Mouse (Mus musculus): ENCODE data around the gene Prr11.

Prr11 gene

GRCm38 (mm10) chr11:87108409-87108754 lies at the start of gene Prr11:
TSS of gene Prr11 (minus strand) at chr11:87108708.
- in situ Hi-C loops (cut with MboI, MseI) = no loop called here

GRCm38 (mm10) chr11:87158012-87158411 lies 49.5 kb upstream of the Prr11 start:
- in situ Hi-C loops (cut with MboI, MseI) = no loop called here

- in situ Hi-C loops (cut with MboI, MseI) = no loop called here
Observed at GRCm38 (mm10) chr11:87136233-87136632, 27.7 kb upstream of the Prr11 start.

- in situ Hi-C loops (cut with MboI, MseI) = no loop called here
Observed at GRCm38 (mm10) chr11:87126824-87127816, 18.6 kb upstream of the Prr11 start, which contains the start of gene Trim37. TSS of gene Trim37 (plus strand) at chr11:87127077.

GRCm38 (mm10) chr11:87126281-87126823 lies 17.8 kb upstream of the Prr11 start:
- in situ Hi-C loops (cut with MboI, MseI) = no loop called here

GRCm38 (mm10) chr11:87125562-87125961 lies 17.1 kb upstream of the Prr11 start:
- in situ Hi-C loops (cut with MboI, MseI) = no loop called here

GRCm38 (mm10) chr11:87121864-87122263 lies 13.4 kb upstream of the Prr11 start:
- in situ Hi-C loops (cut with MboI, MseI) = no loop called here

GRCm38 (mm10) chr11:87110172-87110909 lies 1.8 kb upstream of the Prr11 start:
- in situ Hi-C loops (cut with MboI, MseI) = no loop called here

GRCm38 (mm10) chr11:87109519-87110171 lies 1.1 kb upstream of the Prr11 start:
- in situ Hi-C loops (cut with MboI, MseI) = no loop called here

GRCm38 (mm10) chr11:87108755-87109518 lies 429 bp upstream of the Prr11 start, which contains the start of gene Ska2:
TSS of gene Ska2 (plus strand) at chr11:87109234.
- in situ Hi-C loops (cut with MboI, MseI) = no loop called here

GRCm38 (mm10) chr11:87087142-87087541 lies 21.4 kb downstream of the Prr11 start:
- in situ Hi-C loops (cut with MboI, MseI) = no loop called here

- in situ Hi-C loops (cut with MboI, MseI) = no loop called here
Observed at GRCm38 (mm10) chr11:87086290-87086984, 22.1 kb downstream of the Prr11 start, which contains the start of gene Smg8. TSS of gene Smg8 (minus strand) at chr11:87086774.

- in situ Hi-C loops (cut with MboI, MseI) = no loop called here
Observed at GRCm38 (mm10) chr11:87085461-87085860, 23.0 kb downstream of the Prr11 start.

GRCm38 (mm10) chr11:87083712-87084111 lies 24.8 kb downstream of the Prr11 start:
- in situ Hi-C loops (cut with MboI, MseI) = no loop called here

- in situ Hi-C loops (cut with MboI, MseI) = no loop called here
Observed at GRCm38 (mm10) chr11:87073866-87074440, 34.6 kb downstream of the Prr11 start, which contains the start of gene Gdpd1. TSS of gene Gdpd1 (minus strand) at chr11:87074062.

GRCm38 (mm10) chr11:87073343-87073865 lies 35.1 kb downstream of the Prr11 start:
- in situ Hi-C loops (cut with MboI, MseI) = no loop called here

- in situ Hi-C loops (cut with MboI, MseI) = no loop called here
Observed at GRCm38 (mm10) chr11:87062087-87062486, 46.4 kb downstream of the Prr11 start.

- in situ Hi-C loops (cut with MboI, MseI) = no loop called here
Observed at GRCm38 (mm10) chr11:87060410-87060809, 48.1 kb downstream of the Prr11 start.

GRCm38 (mm10) chr11:87056286-87056685 lies 52.2 kb downstream of the Prr11 start:
- in situ Hi-C loops (cut with MboI, MseI) = no loop called here

Measured in T-helper 17 cell (primary cell).